10 mouse cellular contexts compared by ENCODE assay signal in genomic region chr11:54356676-54357075, GRCm38 (mm10). TPM values are rescaled to one million over a fixed set of nuclear protein-coding genes. Genes with fewer than 3 reads are reported as not detected.
DNase-seq lines count a peak whose midpoint lies in the region; TF ChIP-seq lines count a peak whose summit lies in the region.
"Had no signal": no experiment of that assay in that cellular context is flagged by ENCODE, and none has a peak within 500 bp of the region (broad histone marks: within the 10 kb centered on the region; RNA-seq: fewer than 3 reads in every experiment).

No protein-coding gene starts in this region.

- TF ChIP-seq POLR2A in thymus, adult 2 months (IDR thresholded peaks at IDR 0.05; ENCODE audit: control insufficient read depth, extremely low read depth, insufficient read depth, low read length, poor library complexity) = no peak
- no peak for TF ChIP-seq POLR2A in lung, adult 2 months (IDR thresholded peaks at IDR 0.05; ENCODE audit: borderline replicate concordance, extremely low read depth, low read depth, low read length)

- H3K4me3 ChIP-seq in gastrocnemius, adult 2 months = no peak overlapping the region
- H3K4me3 ChIP-seq in thymus, adult 2 months (ENCODE audit: control insufficient read depth, insufficient read depth, low read length) = no peak overlapping the region
- no peak overlapping the region for H3K4me3 ChIP-seq in lung, adult 2 months (replicated peaks; ENCODE audit: extremely low read depth, low read depth, low read length)
- no peak overlapping the region for H3K4me3 ChIP-seq in forebrain, embryonic 10.5 days
- H3K4me3 ChIP-seq: midbrain, embryonic 12.5 days had no signal

- H3K36me3 ChIP-seq in thymus, adult 2 months (ENCODE audit: control insufficient read depth, insufficient read depth, low read length) = no peaks in the 10 kb centered on the region
- peaks cover 6% of the 10 kb centered on the region for H3K36me3 ChIP-seq in forebrain, embryonic 10.5 days (replicated peaks)

- no peaks in the 10 kb centered on the region for H3K27me3 ChIP-seq in thymus, adult 2 months (ENCODE audit: control insufficient read depth, insufficient read depth, low read length)
- H3K27me3 ChIP-seq in forebrain, embryonic 10.5 days (ENCODE audit: poor library complexity, severe bottlenecking) = peaks cover 4% of the 10 kb centered on the region; the same call in 1 of the 2 replicates
- H3K27me3 ChIP-seq: midbrain, embryonic 12.5 days had no signal

- H3K27ac ChIP-seq in gastrocnemius, adult 2 months = no peak overlapping the region
- H3K27ac ChIP-seq in thymus, adult 2 months (ENCODE audit: control insufficient read depth, insufficient read depth, low read length) = no peak overlapping the region
- H3K27ac ChIP-seq in forebrain, embryonic 10.5 days = no peak overlapping the region
- H3K27ac ChIP-seq: midbrain, embryonic 12.5 days had no signal

- intact Hi-C loops in gastrocnemius, adult 2 months (cut with DNase I) = loop anchor here (1.0 to 5.0 kb wide), 6 partner anchors 50 to 229 kb away; no protein-coding TSS in a partner anchor
- intact Hi-C loops in gastrocnemius, postnatal 14 days (cut with DNase I; ENCODE audit: low total_unique reads) = no loop called here

- WGBS in thymus, adult 2 months = 52% methylated on average over 4 of the region's 4 CpGs
- 50% methylated on average over 4 of the region's 4 CpGs for WGBS in lung, adult 2 months
- 61% methylated on average over 4 of the region's 4 CpGs for WGBS in forebrain, embryonic 10.5 days

- H3K9me3 ChIP-seq in forebrain, embryonic 10.5 days = 0 out of 2 replicates have a peak, but pooled peaks cover 4% of the 10 kb centered on the region
- H3K9me3 ChIP-seq: midbrain, embryonic 12.5 days had no signal

- peak; percentile 62 for TF ChIP-seq CTCF in gastrocnemius, adult 2 months (IDR thresholded peaks at IDR 0.05)
- no peak for TF ChIP-seq CTCF in thymus, adult 2 months (IDR thresholded peaks at IDR 0.05; ENCODE audit: borderline replicate concordance, control insufficient read depth, extremely low read depth, insufficient read depth, low read length, poor library complexity)
- peak; percentile 41 for TF ChIP-seq CTCF in lung, adult 2 months (IDR thresholded peaks at IDR 0.05; ENCODE audit: insufficient read depth, low read length)

- no peaks in the 10 kb centered on the region for H3K4me1 ChIP-seq in thymus, adult 2 months (replicated peaks; ENCODE audit: control insufficient read depth, insufficient read depth, low read length)
- H3K4me1 ChIP-seq in lung, adult 2 months (ENCODE audit: control insufficient read depth, insufficient read depth, low read length) = no peaks in the 10 kb centered on the region
- peaks cover 33% of the 10 kb centered on the region for H3K4me1 ChIP-seq in forebrain, embryonic 10.5 days

- no peak for DNase-seq in gastrocnemius, adult 2 months
- no peak for DNase-seq in gastrocnemius, postnatal 14 days
- peak; percentile 48 for DNase-seq in thymus, adult 2 months
- DNase-seq in thymus, adult 18-20 months = no peak
- DNase-seq in lung, adult 2 months = peak; percentile 14
- no peak for DNase-seq in yolk sac, embryonic 10.5 days (ENCODE audit: low spot score)
- no peak for DNase-seq in right cerebral cortex, postnatal 10 days (ENCODE audit: low spot score in 2 of 2)
- DNase-seq in forebrain, embryonic 10.5 days (ENCODE audit: extremely low spot score, low spot score) = no peak

RNA-seq across cellular contexts. Expression of gene Meikin, which starts 13.8 kb away (rescaled TPM):
- not detected for total RNA-seq in gastrocnemius, adult 2 months (2021)
- not detected for total RNA-seq in gastrocnemius, postnatal 14 days (2021)
- not detected in 2 replicates for polyA plus RNA-seq in thymus, adult 2 months (2012; rRNA removed)
- not detected in 2 replicates for polyA plus RNA-seq in lung, adult 2 months (2012; rRNA removed)
- polyA plus RNA-seq in forebrain, embryonic 10.5 days (2016; fragmentation: Nextera tagmentation; extraction: Ambion mirVana) = not detected in 2 replicates
- polyA plus RNA-seq: midbrain, embryonic 12.5 days; stomach, embryonic 14.5 days had no signal

RNA-seq across cellular contexts. Expression of gene Acsl6, which starts 53.1 kb away (rescaled TPM):
- 10 to 100 TPM; 21.9 to 23.1 TPM for total RNA-seq in gastrocnemius, adult 2 months (2021)
- total RNA-seq in gastrocnemius, postnatal 14 days (2021) = 10 to 100 TPM; 17.5 to 22.5 TPM
- 0.27 and 0.40 TPM in 2 replicates for polyA plus RNA-seq in thymus, adult 2 months (2012; rRNA removed)
- 0.17 and 0.50 TPM in 2 replicates for polyA plus RNA-seq in lung, adult 2 months (2012; rRNA removed)
- polyA plus RNA-seq in forebrain, embryonic 10.5 days (2016; fragmentation: Nextera tagmentation; extraction: Ambion mirVana) = 11.3 and 12.1 TPM in 2 replicates

Comparison
In these comparisons a context has a peak if more than half of its experiments do, and no peak if none do; other contexts are left out.
1. DNase-seq: peak in thymus, adult 2 months (single experiment) and lung, adult 2 months (single experiment); none in gastrocnemius, adult 2 months (single experiment), gastrocnemius, postnatal 14 days (single experiment), thymus, adult 18-20 months (0 of 2), yolk sac, embryonic 10.5 days (single experiment), right cerebral cortex, postnatal 10 days (0 of 2) and forebrain, embryonic 10.5 days (single experiment).